Mouse (Mus musculus) MEL-GATA-1-ER (cell line): Measurements from ENCODE around the gene Trim38.

Source experiments
- DNase-seq: peaks from one replicate; pipeline ENCODE4 v3.0.0-alpha.2; 2012; ENCODE audit warnings: low read depth; ENCODE audit errors: extremely low read depth

Gene Trim38

DNA sequence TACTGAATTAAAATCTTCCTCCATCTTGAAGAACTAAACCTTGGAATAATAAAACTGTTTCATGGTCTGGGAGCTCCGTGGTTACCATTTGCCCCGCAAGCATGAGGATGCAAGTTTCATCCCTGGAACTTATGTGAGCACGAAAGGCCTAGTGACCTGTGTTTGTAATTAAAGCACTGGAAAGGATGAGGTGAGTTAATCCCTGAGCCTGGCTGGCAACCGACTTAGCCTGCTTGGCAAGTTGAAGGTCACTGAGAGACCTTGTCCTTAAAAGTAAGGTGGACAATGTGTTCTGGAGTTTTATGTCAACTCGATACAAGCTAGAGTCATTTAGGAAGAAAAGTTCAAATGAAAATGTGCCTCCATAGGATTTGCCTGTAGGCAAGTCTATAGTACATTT, 65.1 kb downstream of the Trim38 start:
- no peak for DNase-seq

DNA sequence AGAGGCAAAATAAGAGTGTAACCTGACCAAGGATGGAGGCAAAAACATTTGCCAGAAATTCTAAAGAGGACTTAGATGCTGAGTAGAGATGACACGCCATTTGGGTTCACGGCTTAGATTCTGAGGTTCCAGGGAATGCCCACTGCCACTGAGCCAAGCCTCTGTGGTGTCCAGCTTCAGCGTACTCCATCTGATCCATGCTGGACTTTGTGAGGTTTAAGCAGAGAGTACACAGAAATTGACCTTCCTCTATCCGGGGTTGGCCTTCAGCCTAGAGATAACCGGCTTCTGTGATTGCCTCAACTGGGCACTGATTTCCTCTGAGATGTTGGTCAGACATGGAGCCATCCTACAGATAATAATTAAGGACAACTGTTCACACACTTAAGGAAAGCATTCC, 66.9 kb downstream of the Trim38 start:
- DNase-seq = no peak

DNA sequence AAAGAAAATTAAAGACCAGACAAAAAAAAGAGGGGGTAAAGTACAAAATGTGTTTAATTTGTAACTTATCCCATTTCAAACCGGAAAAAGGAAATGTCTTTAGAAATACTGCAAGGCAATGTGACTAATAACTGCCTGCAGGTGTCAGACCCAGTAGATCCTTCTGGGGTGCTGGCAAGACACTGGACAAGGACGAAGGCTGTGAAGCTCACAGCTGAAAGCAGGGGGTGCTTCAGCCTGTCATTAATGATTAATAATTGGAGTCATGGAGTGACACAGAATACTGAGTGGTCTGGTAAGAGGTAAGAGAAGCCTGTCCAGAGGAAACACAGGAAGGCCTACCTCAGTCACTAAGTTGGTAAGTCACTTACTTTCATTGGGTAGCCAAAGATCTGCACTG, 69.6 kb downstream of the Trim38 start, which contains the start of gene Slc17a3:
TSS of gene Slc17a3 (plus strand) at position 127 of the 400 bp plus-strand sequence.
- DNase-seq = no peak
